Mouse (Mus musculus) forelimb bud, embryonic 11.5 days (tissue): ENCODE measurements around the gene Gpr85.
"Not testable (repeated sequence)": the region's sequence is repeated elsewhere in the genome, so short reads cannot be mapped to it uniquely, and the experiment has no call there.

Experiments
- DNase-seq: peaks from one replicate; pipeline ENCODE4 v3.0.0-alpha.2; 2012; ENCODE audit warnings: low read depth, low spot score

Gpr85 gene

DNA sequence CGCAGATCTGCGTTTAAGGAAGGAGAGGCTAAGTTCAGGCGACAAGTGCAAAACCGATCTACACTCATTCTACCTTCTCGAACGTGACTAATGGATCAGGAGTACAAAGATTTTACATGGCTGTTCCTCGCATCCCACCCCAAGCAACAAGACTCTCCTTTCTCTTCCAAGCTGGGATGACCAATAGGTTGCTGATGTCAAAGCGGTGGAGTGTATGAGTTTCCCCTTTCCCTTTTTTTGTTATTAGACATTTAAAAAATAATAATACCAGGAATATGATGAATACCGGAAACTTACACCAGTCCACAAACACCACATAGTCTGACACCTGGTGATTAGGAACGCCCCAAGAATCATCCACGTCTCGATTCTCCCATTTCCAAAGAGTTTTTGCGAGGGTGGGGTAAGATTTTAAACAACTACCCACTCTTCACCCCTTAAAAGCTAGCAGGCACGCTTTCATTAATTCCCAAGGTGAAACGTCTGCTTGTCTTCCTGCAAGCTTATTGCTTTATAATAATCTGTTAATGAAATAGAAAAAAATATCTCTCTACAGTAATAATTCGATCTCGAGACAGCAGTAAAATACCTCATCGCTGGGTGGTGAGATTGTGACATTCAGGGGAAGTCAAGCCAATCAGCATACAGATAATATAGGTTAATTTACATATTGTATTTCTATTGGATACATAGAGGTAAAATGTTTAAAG, at the start of gene Gpr85:
Gene Gpr85 (minus strand): TSS at position 598 of the 710 bp plus-strand sequence.
- DNase-seq, result peak; percentile 17

DNA sequence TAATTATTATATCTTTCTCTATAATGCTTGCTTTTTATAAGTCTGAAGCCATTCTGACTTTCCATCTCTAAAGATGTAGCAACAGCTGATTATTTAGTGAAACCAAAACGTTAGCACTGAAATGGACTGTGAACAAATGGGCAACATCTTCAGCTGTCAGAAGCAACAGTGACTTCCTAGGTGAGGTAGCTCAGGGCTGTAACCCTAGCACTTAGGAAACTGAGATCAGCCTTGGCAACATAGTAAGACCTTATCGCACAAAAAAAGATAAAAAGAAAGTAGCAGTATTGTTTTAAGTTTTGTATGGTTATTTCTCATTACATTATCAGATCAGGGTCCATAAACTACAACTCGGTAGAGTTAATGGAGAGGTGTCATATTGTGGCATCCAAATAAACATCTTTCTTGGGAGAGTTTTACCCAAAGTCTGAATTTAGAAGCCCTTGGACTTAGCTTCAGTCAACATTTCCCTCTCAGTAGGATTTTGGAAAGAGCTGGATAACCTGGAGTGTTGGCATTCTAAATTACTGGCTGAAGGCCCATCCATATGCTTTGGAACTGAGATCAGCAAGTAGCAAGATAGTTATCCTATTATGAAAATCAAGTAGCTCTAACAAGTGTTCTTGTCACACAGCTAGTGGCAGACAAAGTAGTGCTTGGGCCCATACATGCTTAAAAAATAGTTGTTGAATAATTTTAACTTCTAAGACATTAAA, 45.3 kb upstream of the Gpr85 start:
- no peak for DNase-seq

DNA sequence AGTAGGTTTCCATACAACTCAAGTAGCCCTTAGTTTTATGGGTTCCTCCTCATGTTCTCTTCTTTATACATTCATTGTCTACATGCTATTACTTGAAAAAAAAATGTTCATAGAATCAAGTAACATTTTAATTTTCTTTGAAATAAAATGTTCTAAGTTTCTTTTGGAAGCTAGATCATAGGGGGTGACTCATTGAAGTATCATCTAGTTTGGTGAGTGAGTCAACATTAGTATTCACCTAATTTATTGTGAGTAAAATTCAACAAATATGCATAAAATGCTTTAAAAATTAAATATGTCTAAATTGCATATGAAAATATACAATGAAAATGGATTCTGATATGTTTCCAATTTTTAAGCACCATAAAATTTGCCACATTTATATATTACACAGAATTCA, 43.2 kb upstream of the Gpr85 start:
- no peak for DNase-seq

DNA sequence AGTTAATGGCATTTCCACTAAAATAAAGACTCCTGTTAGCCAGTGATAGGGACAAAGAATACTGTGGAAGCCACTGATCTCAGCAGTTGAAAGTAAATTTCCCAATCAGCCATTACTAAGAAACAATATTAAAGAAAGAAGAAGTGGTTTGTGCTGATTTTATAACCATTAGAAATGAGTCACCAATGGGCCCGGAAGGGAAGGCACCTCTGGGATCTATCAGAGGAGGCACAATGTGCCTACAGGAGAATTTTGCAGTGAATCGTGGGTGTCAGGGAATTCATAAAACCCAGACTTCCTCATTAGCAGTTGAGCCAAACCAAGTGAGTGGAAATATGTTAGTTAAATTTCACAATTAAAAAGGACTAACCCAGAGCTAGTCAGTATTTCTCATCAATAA, 34.2 kb upstream of the Gpr85 start:
- no peak for DNase-seq

DNA sequence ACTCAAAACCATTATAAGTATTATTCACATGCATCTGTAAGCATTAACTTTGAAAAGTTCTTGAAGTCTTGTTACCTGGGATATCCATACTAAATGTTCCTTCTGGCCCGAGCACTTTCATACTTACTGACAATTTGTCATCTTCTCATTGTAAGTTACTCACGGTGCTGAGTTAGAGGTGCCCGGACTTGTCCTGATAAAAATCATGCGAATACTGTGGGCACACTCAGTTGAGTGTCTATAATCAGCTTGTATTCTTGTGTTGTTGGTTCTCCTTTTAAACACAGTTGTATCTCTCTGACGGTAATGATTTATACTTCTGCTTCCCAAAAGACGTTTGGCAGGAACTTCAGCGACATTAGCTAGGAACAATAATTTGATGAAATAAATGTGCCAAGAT, 32.3 kb upstream of the Gpr85 start:
- DNase-seq, result no peak

- no peak for DNase-seq
Measured at GRCm38 (mm10) chr6:13871625-13871958, 31.9 kb upstream of the Gpr85 start.

DNA sequence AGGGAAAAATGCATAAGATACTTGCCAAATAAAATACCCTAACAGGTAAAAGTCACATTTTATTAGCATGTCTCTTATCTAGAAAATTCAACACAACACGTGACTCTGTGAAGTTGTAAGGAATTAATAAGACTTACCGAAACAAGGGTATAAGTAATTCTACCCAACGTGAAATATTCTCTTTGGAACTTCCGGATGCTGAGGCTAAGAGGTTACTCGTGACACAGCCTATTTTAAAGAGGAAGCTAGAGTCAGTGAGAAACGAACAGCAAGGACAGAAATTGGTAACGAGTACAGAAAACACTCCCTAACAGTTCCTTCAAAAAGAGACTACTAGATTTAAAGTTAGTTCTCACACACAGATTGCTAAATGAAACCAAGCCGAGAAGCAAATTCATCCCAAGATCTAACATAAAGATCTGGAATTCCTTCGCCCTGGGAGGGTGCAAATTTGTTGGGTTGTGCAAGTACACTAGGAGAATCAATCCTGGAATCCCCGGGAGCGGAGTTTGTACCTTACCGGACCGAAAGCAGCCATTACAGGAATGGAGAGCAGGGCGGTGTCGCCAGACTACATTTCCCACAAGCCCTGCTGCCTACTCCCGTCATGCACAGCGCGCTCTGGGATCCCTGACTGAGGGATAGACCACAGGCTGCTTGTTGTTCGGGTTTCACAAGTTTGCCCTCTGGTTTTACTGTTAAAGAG, 31.3 kb upstream of the Gpr85 start, which contains the start of gene 2610001J05Rik:
Gene 2610001J05Rik (minus strand): TSS at position 600 of the 706 bp plus-strand sequence.
- peak; percentile 92 for DNase-seq

- DNase-seq, result peak; percentile 21
Measured at GRCm38 (mm10) chr6:13870289-13870741, 30.6 kb upstream of the Gpr85 start.

- no peak for DNase-seq
Measured at GRCm38 (mm10) chr6:13860596-13860995, 20.9 kb upstream of the Gpr85 start.

DNA sequence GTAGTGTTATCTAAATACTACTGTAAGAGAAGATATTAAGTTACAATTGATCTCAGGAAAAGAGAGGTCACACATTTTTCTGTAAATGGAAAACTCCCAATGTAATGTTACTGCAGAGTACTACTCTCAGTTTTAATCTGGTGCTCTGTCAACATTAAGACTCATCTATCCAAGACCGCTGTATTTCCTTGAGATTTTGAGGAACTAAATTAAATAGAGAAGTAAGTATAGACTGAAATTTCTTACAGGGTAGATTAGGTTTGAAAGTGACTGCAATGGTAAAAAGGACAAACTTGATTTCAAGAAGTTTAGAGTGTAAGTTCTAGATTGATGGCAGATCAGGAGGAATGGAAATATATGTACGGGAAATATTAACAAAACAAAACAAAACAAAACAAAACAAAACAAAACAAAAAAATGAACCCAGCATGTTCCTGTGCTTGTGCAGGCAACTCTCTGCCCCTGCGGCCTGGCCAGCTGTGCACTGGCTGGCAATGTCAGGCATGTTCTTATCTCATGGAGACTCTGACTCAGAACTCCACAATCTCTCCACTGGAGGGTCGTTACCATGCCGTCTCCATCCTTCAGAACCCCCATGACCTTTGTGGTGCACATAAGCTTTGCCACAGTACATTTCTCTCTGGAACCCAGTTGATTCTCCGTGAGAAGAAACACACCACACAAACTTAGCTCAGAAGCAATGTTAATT, 20.3 kb upstream of the Gpr85 start:
- DNase-seq, result no peak

DNA sequence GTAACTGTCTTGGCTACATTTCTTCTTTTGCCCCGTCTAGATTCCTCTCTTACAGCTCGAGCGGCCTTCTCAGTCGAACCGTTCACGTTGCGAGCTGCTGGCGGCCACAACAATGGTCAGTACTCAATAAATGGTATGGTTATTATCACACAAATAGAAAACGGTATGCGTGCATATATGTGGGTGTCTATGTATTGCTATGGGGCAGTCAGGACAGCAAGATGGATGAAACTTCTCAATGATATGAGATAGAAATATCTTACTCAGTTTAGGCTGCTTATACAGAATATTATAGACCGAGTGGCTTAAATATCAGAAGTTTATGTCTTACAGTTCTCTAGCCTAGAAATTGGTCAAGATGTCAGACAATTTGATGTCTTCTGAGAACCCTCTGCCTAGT, 14.5 kb upstream of the Gpr85 start:
- no peak for DNase-seq

DNA sequence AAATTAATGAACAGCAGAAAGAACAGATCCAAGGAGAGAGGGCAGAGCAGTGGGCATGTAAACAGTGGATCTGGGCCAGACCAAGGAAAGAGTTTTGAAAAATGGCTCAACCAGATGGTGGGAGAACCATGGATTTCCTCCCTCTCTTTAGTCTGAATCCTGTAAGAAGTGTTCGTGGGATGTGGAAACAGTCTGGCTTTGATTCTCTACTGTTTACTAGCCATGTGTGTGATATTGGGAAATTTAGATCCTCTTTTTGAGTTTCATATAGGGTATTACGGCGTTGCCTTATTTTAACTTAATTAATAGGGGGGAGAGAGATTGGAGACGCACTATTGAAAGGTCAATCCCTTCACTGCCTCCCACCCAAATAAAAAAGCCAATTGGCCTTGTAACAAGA, 13.5 kb upstream of the Gpr85 start:
- DNase-seq, result no peak

GRCm38 (mm10) chr6:13846031-13846430, 6.3 kb upstream of the Gpr85 start:
- DNase-seq, result not testable (repeated sequence)

DNA sequence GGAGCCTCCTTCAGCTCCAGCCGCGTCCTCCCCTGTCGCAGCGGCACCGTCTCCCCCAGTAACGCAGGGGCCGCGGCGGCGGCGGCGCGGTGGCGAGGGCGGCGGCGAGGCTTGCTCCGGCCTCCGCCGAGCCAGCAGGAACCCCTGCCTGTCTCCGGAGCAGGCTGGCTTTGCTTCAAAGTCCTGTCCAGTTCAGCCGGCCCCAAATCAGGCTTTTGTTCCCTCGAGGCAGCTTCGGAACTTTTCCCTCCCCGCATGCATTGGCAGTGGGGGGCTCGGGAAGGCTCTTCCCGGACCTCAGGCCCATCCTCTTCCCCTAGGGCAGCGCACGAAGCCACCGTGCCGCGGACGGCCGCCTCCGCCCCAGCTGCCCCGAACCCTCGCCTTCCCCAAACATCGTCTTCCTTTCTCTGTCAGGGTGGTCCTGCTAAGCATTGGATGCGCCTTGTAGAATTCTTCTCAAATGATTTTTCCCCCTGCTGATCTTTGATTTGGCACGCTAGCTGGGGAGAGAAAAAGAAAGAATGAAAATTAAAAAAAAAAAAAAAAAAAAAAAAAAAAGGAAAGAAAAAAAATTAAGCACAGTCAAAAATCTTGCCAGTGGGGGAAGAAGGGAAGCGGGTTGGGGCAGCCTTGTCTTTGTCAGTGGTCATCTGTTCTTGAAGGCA, 931 bp downstream of the Gpr85 start:
- peak; percentile 56 for DNase-seq

GRCm38 (mm10) chr6:13837916-13838676, 1.6 kb downstream of the Gpr85 start:
- peak; percentile 32 for DNase-seq

GRCm38 (mm10) chr6:13836967-13837570, 2.7 kb downstream of the Gpr85 start:
- no peak for DNase-seq

DNA sequence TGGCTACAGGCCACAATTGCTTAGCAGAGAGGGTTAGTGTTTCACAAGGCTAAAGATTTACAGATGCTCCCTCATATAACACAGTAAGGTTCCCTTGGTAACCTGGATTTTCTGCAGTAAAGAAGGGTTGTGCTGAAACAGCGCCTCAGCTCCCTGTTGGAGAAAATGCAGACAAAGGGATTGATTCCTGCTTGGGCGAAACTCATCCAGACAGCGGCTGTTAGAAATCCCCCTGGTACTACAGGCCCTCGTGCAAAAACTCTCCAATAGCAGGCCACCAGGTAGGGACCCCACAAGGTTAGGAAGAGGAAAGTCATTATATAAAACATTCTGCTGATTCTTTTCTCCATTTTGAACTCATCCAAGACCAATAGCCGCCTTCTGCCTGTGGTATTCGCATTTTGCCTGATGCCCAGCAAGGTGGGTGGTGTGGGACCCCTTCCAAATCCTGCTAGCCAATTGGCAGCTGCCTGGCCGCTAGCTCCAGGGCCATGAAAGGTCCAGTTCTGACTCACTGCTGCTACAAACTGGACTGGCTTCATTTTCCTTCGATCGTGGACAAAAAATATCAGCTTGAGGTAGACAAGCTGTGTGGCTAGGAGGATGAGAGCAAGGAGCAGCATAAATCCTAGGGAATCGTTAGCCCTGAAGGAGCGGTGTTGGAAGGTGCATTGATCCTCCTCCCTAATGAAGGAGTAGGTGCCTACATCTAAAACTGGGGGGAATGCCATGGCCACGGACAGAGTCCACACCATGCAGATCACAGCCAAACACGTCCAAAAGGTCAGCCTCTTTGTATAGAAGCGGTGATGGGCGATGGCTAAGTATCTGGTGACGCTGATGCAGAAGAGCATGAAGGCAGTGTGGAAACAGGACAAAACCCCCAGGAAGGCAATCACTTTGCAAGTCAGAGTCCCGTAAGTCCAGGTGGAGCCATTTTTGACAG, 3.7 kb downstream of the Gpr85 start:
- DNase-seq, result peak; percentile 21

DNA sequence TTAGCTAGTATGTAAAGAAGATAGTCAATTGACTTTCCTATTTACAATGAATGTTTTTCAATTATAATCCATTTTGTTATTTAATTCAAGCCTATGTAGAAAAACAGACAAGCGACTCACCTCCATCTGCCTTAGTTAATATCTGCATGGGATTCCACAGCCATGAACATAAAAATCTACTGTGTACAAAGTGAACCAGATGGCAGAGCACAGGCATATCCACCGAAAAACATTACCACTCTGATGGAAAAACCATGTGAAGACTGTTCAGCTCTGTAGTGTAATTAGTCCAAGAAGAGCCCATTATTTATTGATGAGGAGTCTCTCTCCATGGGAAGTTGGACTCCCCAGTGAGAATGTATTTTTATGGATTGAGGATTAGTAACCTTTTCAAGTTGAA, 7.0 kb downstream of the Gpr85 start:
- no peak for DNase-seq

- DNase-seq, result no peak
Measured at GRCm38 (mm10) chr6:13828877-13829276, 10.9 kb downstream of the Gpr85 start.
